Mouse (Mus musculus) liver, postnatal 0 days (tissue): ENCODE results near the gene Phf21b.

Experiments
- CTCF ChIP-seq: sonication (generic); IDR thresholded peaks from 2 replicates; pipeline ENCODE4 v1.5.1; 2016; ENCODE audit warnings: antibody characterized with exemption, low read depth
- EP300 ChIP-seq: IDR thresholded peaks from 2 replicates; pipeline ENCODE4 v1.6.1; 2016; ENCODE audit warnings: antibody characterized with exemption, low read depth, mild to moderate bottlenecking

DNA sequence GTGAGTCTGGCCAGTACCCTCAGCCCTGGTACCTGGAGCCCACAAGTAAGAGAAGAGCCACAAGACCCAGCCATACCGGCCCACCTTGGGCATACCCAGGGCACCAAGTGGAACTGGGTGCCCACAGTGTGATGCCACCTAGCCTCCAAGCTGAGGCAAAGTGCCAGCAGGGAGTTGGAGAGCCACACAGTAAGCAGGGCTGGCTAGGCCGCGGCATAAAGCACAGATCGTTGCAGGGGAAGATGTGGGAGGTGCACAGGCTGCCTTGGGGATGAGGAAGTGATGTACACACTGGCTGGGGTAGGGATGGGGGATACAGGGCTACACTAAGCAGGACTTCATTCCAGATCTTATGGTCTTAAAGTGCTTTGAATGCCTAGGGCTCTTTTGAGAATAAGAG, 35.0 kb downstream of the Phf21b start:
- no peak for TF ChIP-seq CTCF
- no peak for TF ChIP-seq EP300
